Mouse (Mus musculus) ES-E14 (cell line): Measurements from ENCODE around the gene Atf2. TPM values are rescaled to one million over a fixed set of nuclear protein-coding genes. Genes with fewer than 3 reads are reported as not detected.
"Not testable (repeated sequence)": the region's sequence is repeated elsewhere in the genome, so short reads cannot be mapped to it uniquely, and the experiment has no call there.

ENCODE experiments used
- DNase-seq: peaks from one replicate; pipeline ENCODE4 v3.0.0-alpha.2; 2013; ENCODE audit warnings: low read depth, low spot score
- H3K27ac ChIP-seq: 2 replicates; pipeline ENCODE4 v1.5.1; 2012; ENCODE audit warnings: low read depth, mild to moderate bottlenecking, low read length, moderate library complexity, mixed read lengths; ENCODE audit not compliant: poor library complexity, insufficient read depth, severe bottlenecking
- H3K36me3 ChIP-seq: 2 replicates; pipeline ENCODE4 v1.6.1; 2012; ENCODE audit warnings: mild to moderate bottlenecking, low read length, moderate library complexity, mixed read lengths; ENCODE audit not compliant: control insufficient read depth, poor library complexity, insufficient read depth, severe bottlenecking
- H3K4me1 ChIP-seq, 2 experiments: fragments of 150-350 bp in 1 of 2; sonication (generic) in 1 of 2; 2 replicates each; pipeline ENCODE4 v1.6.1; 2012; ENCODE audit warnings: low read length in 2 of 2, mild to moderate bottlenecking in 1 of 2, mixed read lengths in 1 of 2; ENCODE audit not compliant: control insufficient read depth in 2 of 2, insufficient read depth in 2 of 2, poor library complexity in 1 of 2
- H3K4me3 ChIP-seq, 2 experiments: fragments of 150-350 bp in 1 of 2; sonication (generic) in 1 of 2; 2 replicates each; pipeline ENCODE4 v1.5.1; 2012; ENCODE audit warnings: low read length in 2 of 2, low read depth in 1 of 2, mild to moderate bottlenecking in 1 of 2, mixed read lengths in 1 of 2; ENCODE audit not compliant: insufficient read depth in 1 of 2, poor library complexity in 1 of 2, severe bottlenecking in 1 of 2
- H3K9ac ChIP-seq: 2 replicates; pipeline ENCODE4 v1.6.1; 2012; ENCODE audit warnings: low read depth, mild to moderate bottlenecking, low read length, mixed read lengths; ENCODE audit not compliant: poor library complexity, insufficient read depth, severe bottlenecking
- H3K9me3 ChIP-seq: fragments of 150-350 bp; sonication (generic); 2 replicates; pipeline ENCODE4 v1.6.1; 2012; ENCODE audit warnings: low read depth, mild to moderate bottlenecking, low read length; ENCODE audit not compliant: control insufficient read depth, insufficient read depth
- CHD2 ChIP-seq: IDR thresholded peaks from 2 replicates; pipeline ENCODE4 v1.6.1; 2014; ENCODE audit warnings: mild to moderate bottlenecking, low read depth, low read length, inconsistent platforms
- HCFC1 ChIP-seq: IDR thresholded peaks from 2 replicates; pipeline ENCODE4 v1.6.1; 2012; ENCODE audit warnings: low read length, inconsistent platforms, borderline replicate concordance; ENCODE audit not compliant: insufficient read depth
- MAFK ChIP-seq: IDR thresholded peaks from 2 replicates; pipeline ENCODE4 v1.6.1; 2014; ENCODE audit warnings: mild to moderate bottlenecking, low read depth, low read length, inconsistent platforms; ENCODE audit not compliant: insufficient read depth
- ZC3H11A ChIP-seq: IDR thresholded peaks from 2 replicates; pipeline ENCODE4 v1.6.1; 2012; ENCODE audit warnings: low read depth, mild to moderate bottlenecking, inconsistent platforms, low read length, borderline replicate concordance
- ZNF384 ChIP-seq: IDR thresholded peaks from 2 replicates; pipeline ENCODE4 v1.6.1; 2012; ENCODE audit warnings: low read depth, low read length, inconsistent platforms
- in situ Hi-C, 2 experiments: fragments of 600-800 bp; cut with MboI; formaldehyde crosslinking; loops; one replicate each; pipeline ENCODE4 v1.15.1; 2025; ENCODE audit warnings: low sequenced_read_pairs in 2 of 2, inconsistent platforms in 1 of 2; ENCODE audit not compliant: unreplicated experiment in 2 of 2
- total RNA-seq: library from RNA; depleted of rRNA; stranded (reverse); fragments of 300-350 nt; gene quantifications from 2 replicates; pipeline ENCODE4 v1.2.3, GENCODE M21; 2012

Gene Atf2
- total RNA-seq, 1 experiment, result 55.7 TPM

GRCm38 (mm10) chr2:73900364-73900763 is 7.9 kb upstream of the Atf2 start:
- Histone ChIP-seq H3K27ac (no peak overlapping the region), H3K9me3 (no peaks in the 10 kb centered on the region), H3K9ac (no peak overlapping the region), H3K4me3 (no peak overlapping the region), H3K36me3 (no peaks in the 10 kb centered on the region), H3K4me1 (no peaks in the 10 kb centered on the region)
- TF ChIP-seq ZNF384 (no peak), ZC3H11A (no peak), HCFC1 (no peak), MAFK (no peak), CHD2 (no peak)
- DNase-seq, result no peak
- in situ Hi-C loops, result no loop called here

- H3K9ac ChIP-seq, H3K4me1 ChIP-seq, DNase-seq, H3K4me3 ChIP-seq, H3K36me3 ChIP-seq, H3K27ac ChIP-seq, H3K9me3 ChIP-seq, in situ Hi-C loops: not testable (repeated sequence)
These were observed 4.5 kb upstream of the Atf2 start for GRCm38 (mm10) chr2:73896919-73897318.

- peak overlapping the region; percentile 84 to 95 for H3K4me3 ChIP-seq
- H3K4me1 ChIP-seq, result peaks cover 2% of the 10 kb centered on the region in 2 experiments; a peak in 2 of 4 replicates
- H3K9ac ChIP-seq, result peak overlapping the region; percentile 64; the same call in 1 of the 2 replicates
- TF ChIP-seq MAFK (no peak), HCFC1 (no peak), CHD2 (no peak), ZNF384 (no peak), ZC3H11A (no peak)
- no peak overlapping the region for H3K27ac ChIP-seq
- H3K36me3 ChIP-seq, result no peaks in the 10 kb centered on the region
- no peaks in the 10 kb centered on the region for H3K9me3 ChIP-seq
- in situ Hi-C loops, result no loop called here
- no peak for DNase-seq
These were observed 1.2 kb upstream of the Atf2 start for GRCm38 (mm10) chr2:73893473-73894270.

- Histone ChIP-seq H3K9me3 (no peaks in the 10 kb centered on the region), H3K9ac (peak overlapping the region; percentile 96), H3K4me3 (peak overlapping the region; percentile 82 to 97), H3K36me3 (no peaks in the 10 kb centered on the region), H3K27ac (peak overlapping the region; percentile 91), H3K4me1 (peaks cover 2% of the 10 kb centered on the region in 2 experiments; a peak in 2 of 4 replicates)
- no peak for DNase-seq
- no peak for TF ChIP-seq MAFK
- TF ChIP-seq HCFC1, result no peak
- TF ChIP-seq ZNF384, result no peak
- TF ChIP-seq ZC3H11A, result no peak
- TF ChIP-seq CHD2, result no peak
- in situ Hi-C loops, result no loop called here
These were observed 557 bp downstream of the Atf2 start for GRCm38 (mm10) chr2:73891701-73892463.
